ENCODE assay signal across 24 mouse cellular contexts in the genomic region with DNA sequence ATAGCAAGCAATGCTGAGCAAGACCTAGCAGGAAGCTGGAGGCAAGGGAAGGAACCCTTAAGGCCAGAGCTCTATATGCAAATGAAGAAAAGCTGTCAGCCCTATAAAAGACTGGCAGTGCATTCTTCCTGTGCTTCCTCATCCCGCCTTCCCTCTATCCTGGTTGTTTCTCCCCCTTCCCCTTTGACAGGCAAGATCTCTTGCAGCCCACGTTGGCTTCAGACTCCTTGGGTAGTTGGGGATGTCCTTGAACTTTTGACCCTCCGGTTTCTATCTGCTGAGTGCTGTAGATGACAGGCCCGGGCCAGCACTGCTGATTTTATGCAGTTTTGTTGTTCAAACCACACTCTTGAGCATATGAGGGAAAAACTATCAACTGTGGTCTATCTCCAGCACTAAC.
DNase-seq lines count a peak whose midpoint lies in the region; TF ChIP-seq lines count a peak whose summit lies in the region.
"Had no signal": no experiment of that assay in that cellular context is flagged by ENCODE, and none has a peak within 500 bp of the region (broad histone marks: within the 10 kb centered on the region; RNA-seq: fewer than 3 reads in every experiment).

No protein-coding gene starts in this region.

- no peak overlapping the region for H3K4me3 ChIP-seq in heart, embryonic 10.5 days
- H3K4me3 ChIP-seq in ES-Bruce4 (ENCODE audit: low read depth, low read length), result no peak overlapping the region
- H3K4me3 ChIP-seq: embryonic facial prominence, embryonic 12.5 days; embryonic facial prominence, embryonic 15.5 days; heart, embryonic 15.5 days; hindbrain, embryonic 13.5 days; intestine, embryonic 15.5 days had no signal

- no peak for TF ChIP-seq CTCF in ES-Bruce4 (IDR thresholded peaks at IDR 0.05; ENCODE audit: low read depth, low read length)

- no peak for DNase-seq in heart, embryonic 10.5 days (ENCODE audit: low spot score)
- no peak for DNase-seq in heart, postnatal 4 days
- DNase-seq in 416B (ENCODE audit: low read depth) (peak; percentile 22), R1 (ENCODE audit: low read depth, low spot score) (peak; percentile 99)
- no peak for DNase-seq in gastrocnemius, postnatal 4 days (ENCODE audit: low spot score in 2 of 2)
- no peak for DNase-seq in embryo, embryonic 10.5 days (ENCODE audit: low spot score)
- DNase-seq: adrenal gland, adult 8-10 months; adrenal gland, postnatal 25 days; cerebellum, adult 11-12 months; cerebellum, adult 8-10 months; cerebellum, postnatal 10 days; cerebellum, postnatal 36 days; forebrain, postnatal 0 days; gastrocnemius, postnatal 25 days; heart, postnatal 10 days; heart, postnatal 36 days; kidney, adult 18-20 months; kidney, adult 9 months had no signal

- peak; percentile 73 for TF ChIP-seq EP300 in ES-Bruce4 (IDR thresholded peaks at IDR 0.05; ENCODE audit: insufficient read depth, low read depth, low read length)

- TF ChIP-seq POLR2A in ES-Bruce4 (IDR thresholded peaks at IDR 0.05; ENCODE audit: insufficient read depth, low read length), result no peak

- no peaks in the 10 kb centered on the region for H3K36me3 ChIP-seq in heart, embryonic 10.5 days
- H3K36me3 ChIP-seq in ES-Bruce4 (ENCODE audit: control insufficient read depth, insufficient read depth, low read length, poor library complexity, severe bottlenecking), result no peaks in the 10 kb centered on the region
- H3K36me3 ChIP-seq: embryonic facial prominence, embryonic 12.5 days; embryonic facial prominence, embryonic 15.5 days; heart, embryonic 15.5 days; hindbrain, embryonic 13.5 days; intestine, embryonic 15.5 days had no signal

- peaks cover 55% of the 10 kb centered on the region for H3K4me1 ChIP-seq in heart, embryonic 10.5 days
- H3K4me1 ChIP-seq in ES-Bruce4 (ENCODE audit: control insufficient read depth, insufficient read depth, low read length), result peaks cover 6% of the 10 kb centered on the region
- H3K4me1 ChIP-seq: hindbrain, embryonic 13.5 days had no signal

- H3K9ac ChIP-seq in ES-Bruce4 (ENCODE audit: low read depth, poor library complexity, severe bottlenecking), result no peak overlapping the region
- H3K9ac ChIP-seq: embryonic facial prominence, embryonic 12.5 days; embryonic facial prominence, embryonic 15.5 days; forebrain, postnatal 0 days; heart, embryonic 15.5 days; hindbrain, embryonic 13.5 days; intestine, embryonic 15.5 days had no signal

- 48% methylated on average over 4 of the region's 4 CpGs for WGBS in heart, embryonic 10.5 days

- H3K27ac ChIP-seq in heart, embryonic 10.5 days, result peak overlapping the region; percentile 69
- peak overlapping the region; percentile 92 for H3K27ac ChIP-seq in ES-Bruce4 (ENCODE audit: insufficient read depth, low read length)
- H3K27ac ChIP-seq: embryonic facial prominence, embryonic 12.5 days; embryonic facial prominence, embryonic 15.5 days; heart, embryonic 15.5 days; hindbrain, embryonic 13.5 days; intestine, embryonic 15.5 days had no signal

- H3K27me3 ChIP-seq in heart, embryonic 10.5 days (ENCODE audit: insufficient read depth, poor library complexity, severe bottlenecking), result no peaks in the 10 kb centered on the region
- no peaks in the 10 kb centered on the region for H3K27me3 ChIP-seq in ES-Bruce4 (ENCODE audit: control insufficient read depth, insufficient read depth, low read length, poor library complexity, severe bottlenecking)
- H3K27me3 ChIP-seq: embryonic facial prominence, embryonic 12.5 days; embryonic facial prominence, embryonic 15.5 days; heart, embryonic 15.5 days; hindbrain, embryonic 13.5 days; intestine, embryonic 15.5 days had no signal

- H3K9me3 ChIP-seq in heart, embryonic 10.5 days, result no peaks in the 10 kb centered on the region
- no peaks in the 10 kb centered on the region; the same call in 1 of the 2 replicates for H3K9me3 ChIP-seq in ES-Bruce4 (replicated peaks; ENCODE audit: control insufficient read depth, insufficient read depth, low read length, poor library complexity, severe bottlenecking)
- H3K9me3 ChIP-seq: embryonic facial prominence, embryonic 12.5 days; embryonic facial prominence, embryonic 15.5 days; heart, embryonic 15.5 days; hindbrain, embryonic 13.5 days; intestine, embryonic 15.5 days had no signal

Comparison
In these comparisons a context has a peak if more than half of its experiments do, and no peak if none do; other contexts are left out.
1. DNase-seq: peak in 416B (single experiment) and R1 (single experiment); none in heart, embryonic 10.5 days (single experiment), heart, postnatal 4 days (single experiment), gastrocnemius, postnatal 4 days (0 of 2) and embryo, embryonic 10.5 days (single experiment).